Mouse (Mus musculus) myocyte (in vitro differentiated cells): ENCODE results near the gene Olfr1336. TPM values are rescaled to one million over a fixed set of nuclear protein-coding genes. Genes with fewer than 3 reads are reported as not detected.

ENCODE experiments used
- H3K27me3 ChIP-seq: one replicate; pipeline ENCODE4 v1.6.1; 2011; ENCODE audit not compliant: control insufficient read depth, insufficient read depth, insufficient read length
- H3K36me3 ChIP-seq: one replicate; pipeline ENCODE4 v1.6.1; 2011; ENCODE audit not compliant: control insufficient read depth, insufficient read depth
- H3K4me2 ChIP-seq: one replicate; pipeline ENCODE4 v1.6.1; 2011; ENCODE audit warnings: low read depth, control low read depth
- H3K4me3 ChIP-seq: one replicate; pipeline ENCODE4 v1.5.1; 2011; ENCODE audit warnings: mild to moderate bottlenecking, control low read depth, moderate library complexity
- H3K79me2 ChIP-seq: one replicate; pipeline ENCODE4 v1.6.1; 2011; ENCODE audit not compliant: control insufficient read depth, insufficient read depth
- H3ac ChIP-seq: one replicate; pipeline ENCODE4 v1.6.1; 2011; ENCODE audit not compliant: control insufficient read depth, insufficient read length
- CEBPB ChIP-seq: IDR thresholded peaks from 2 replicates; pipeline ENCODE4 v1.6.1; 2011; ENCODE audit warnings: mild to moderate bottlenecking, moderate library complexity; ENCODE audit not compliant: poor library complexity, insufficient read depth, severe bottlenecking
- MAX ChIP-seq: IDR thresholded peaks from one replicate; pipeline ENCODE4 v1.6.1; 2011; ENCODE audit warnings: low read depth, mild to moderate bottlenecking, control low read depth
- MYOD1 ChIP-seq, 3 experiments: IDR thresholded peaks; one replicate each; pipeline ENCODE4 v1.6.1; 2011; ENCODE audit warnings: control low read depth in 2 of 3, low read depth in 2 of 3, mild to moderate bottlenecking in 2 of 3, moderate library complexity in 1 of 3; ENCODE audit not compliant: insufficient read length in 2 of 3, control insufficient read depth in 1 of 3
- MYOG ChIP-seq, 3 experiments: IDR thresholded peaks; one replicate each; pipeline ENCODE4 v1.6.1; 2011; ENCODE audit warnings: control low read depth in 2 of 3, low read depth in 2 of 3, mild to moderate bottlenecking in 2 of 3; ENCODE audit not compliant: insufficient read length in 2 of 3, control insufficient read depth in 1 of 3, insufficient read depth in 1 of 3
- POLR2A ChIP-seq: IDR thresholded peaks from one replicate; pipeline ENCODE4 v1.6.1; 2011; ENCODE audit warnings: low read depth, mild to moderate bottlenecking, control low read depth, moderate library complexity; ENCODE audit not compliant: insufficient read length
- POLR2AphosphoS2 ChIP-seq: IDR thresholded peaks from one replicate; pipeline ENCODE4 v1.6.1; 2011; ENCODE audit warnings: low read depth, control low read depth; ENCODE audit not compliant: insufficient read length
- TCF12 ChIP-seq: IDR thresholded peaks from one replicate; pipeline ENCODE4 v1.6.1; 2011; ENCODE audit warnings: mild to moderate bottlenecking, control low read depth; ENCODE audit not compliant: poor library complexity, insufficient read depth, severe bottlenecking
- TCF3 ChIP-seq: IDR thresholded peaks from one replicate; pipeline ENCODE4 v1.6.1; 2011; ENCODE audit warnings: low read depth, control low read depth; ENCODE audit not compliant: insufficient read length
- polyA plus RNA-seq: library from polyadenylated mRNA; unstranded; fragments of >200 nt; fragmentation: generic; extraction: Trizol; gene quantifications from one replicate; pipeline ENCODE4 v1.2.1, GENCODE M21; 2012; ENCODE audit warnings: missing spikeins

Gene Olfr1336
- polyA plus RNA-seq, 1 experiment = not detected

DNA sequence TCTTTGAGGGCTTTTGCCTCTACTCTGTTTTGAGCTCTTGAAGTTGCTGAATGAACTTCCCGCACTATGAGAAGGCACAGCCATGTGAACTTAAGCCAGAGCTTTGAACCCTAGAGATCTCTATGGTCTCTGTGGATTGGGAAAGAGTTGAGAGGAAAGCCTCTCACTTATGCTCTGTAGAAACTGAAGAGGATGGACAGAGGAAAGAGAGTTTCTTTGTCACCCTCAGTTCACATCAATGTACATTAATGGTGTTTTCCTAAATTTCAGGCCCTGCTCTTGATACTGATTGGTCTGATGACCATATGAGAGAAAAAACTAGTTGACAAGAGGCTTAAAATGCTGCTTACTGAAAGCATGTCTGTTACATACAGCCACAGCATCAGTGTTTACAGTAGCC lies 52.7 kb downstream of the Olfr1336 start, which contains the start of gene Olfr1348:
TSS of gene Olfr1348 (minus strand) at position 101 of the 400 bp plus-strand sequence.
- no peak within 1 kb of the TSS for H3K4me2 ChIP-seq
- TF ChIP-seq POLR2AphosphoS2 (no peak), TCF12 (no peak), CEBPB (no peak), MYOD1 (IDR thresholded peaks at IDR 0.05; ENCODE audit: control insufficient read depth in 1 of 3, insufficient read length in 2 of 3, low read depth in 2 of 3) (no peak), MYOG (IDR thresholded peaks at IDR 0.05; ENCODE audit: control insufficient read depth in 1 of 3, insufficient read depth in 1 of 3, insufficient read length in 2 of 3, low read depth in 2 of 3) (no peak), MAX (no peak), TCF3 (no peak), POLR2A (no peak)
- H3K27me3 ChIP-seq = no peaks in the 10 kb centered on the region
- H3K4me3 ChIP-seq = no peak within 1 kb of the TSS
- H3K79me2 ChIP-seq = no peaks in the 10 kb centered on the region
- no peaks in the 10 kb centered on the region for H3K36me3 ChIP-seq
- H3ac ChIP-seq = no peak within 1 kb of the TSS

Other genes with a start within 250 kb of the Olfr1336 start
- gene Zscan5b, start 233.9 kb upstream of the Olfr1336 start, polyA plus RNA-seq = not detected
- gene Epp13, start 203.5 kb upstream of the Olfr1336 start, polyA plus RNA-seq = not detected
- 2.8 TPM for gene Zfp667, start 169.6 kb upstream of the Olfr1336 start, polyA plus RNA-seq
- 0.80 TPM for gene Zfp583, start 124.9 kb upstream of the Olfr1336 start, polyA plus RNA-seq
- gene Gm3854, start 112.4 kb upstream of the Olfr1336 start, polyA plus RNA-seq = 0.11 TPM
- gene Zfp78, start 92.9 kb upstream of the Olfr1336 start, polyA plus RNA-seq = 0.46 TPM
- gene Zfp28, start 72.9 kb upstream of the Olfr1336 start, polyA plus RNA-seq = 2.4 TPM
- not detected for gene Smim17, start 57.5 kb upstream of the Olfr1336 start, polyA plus RNA-seq
- not detected for gene Gm20715, start 45.9 kb upstream of the Olfr1336 start, polyA plus RNA-seq
- not detected for gene Olfr1344, start 17.5 kb upstream of the Olfr1336 start, polyA plus RNA-seq
- gene Olfr1346, start 10.9 kb downstream of the Olfr1336 start, polyA plus RNA-seq = not detected
- not detected for gene Olfr5, start 30.8 kb downstream of the Olfr1336 start, polyA plus RNA-seq
- gene Olfr1347, start 43.6 kb downstream of the Olfr1336 start, polyA plus RNA-seq = not detected
- not detected for gene Olfr1348, start 52.6 kb downstream of the Olfr1336 start, polyA plus RNA-seq
- 0.06 TPM for gene Olfr1349, start 66.8 kb downstream of the Olfr1336 start, polyA plus RNA-seq
- not detected for gene Olfr1350, start 108.7 kb downstream of the Olfr1336 start, polyA plus RNA-seq
- 2.0 TPM for gene Zim1, start 240.3 kb downstream of the Olfr1336 start, polyA plus RNA-seq